ENCODE assay signal across 22 mouse cellular contexts in genomic region chr14:117990203-117990602, GRCm38 (mm10).
DNase-seq lines count a peak whose midpoint lies in the region; ATAC-seq lines count a peak whose summit lies in the region.
"Had no signal": no experiment of that assay in that cellular context is flagged by ENCODE, and none has a peak within 500 bp of the region (broad histone marks: within the 10 kb centered on the region; RNA-seq: fewer than 3 reads in every experiment).

No protein-coding gene starts in this region.

- DNase-seq in heart, adult 11 months, result peak; percentile 36
- no peak for DNase-seq in heart, postnatal 36 days
- DNase-seq in thymus, postnatal 10 days (ENCODE audit: low spot score in 2 of 2), result no peak
- no peak for DNase-seq in left cerebral cortex, postnatal 10 days (ENCODE audit: extremely low spot score in 1 of 2, low spot score in 2 of 2)
- DNase-seq: adrenal gland, adult 8-10 months; adrenal gland, postnatal 14 days; adrenal gland, postnatal 36 days; B cell, adult 2 months; cerebellum, adult 11-12 months; cerebellum, adult 2 months; cerebellum, adult 9-10 months; cerebellum, postnatal 10 days; cerebellum, postnatal 25 days; embryo, embryonic 11 days; forebrain, postnatal 0 days had no signal

- ATAC-seq in common myeloid progenitor, adult 5-6 weeks (replicated peaks; ENCODE audit: low read depth, poor library complexity, severe bottlenecking), result peak; percentile 79
- ATAC-seq in megakaryocyte, adult 5-6 weeks (ENCODE audit: poor library complexity, severe bottlenecking), result peak; percentile 72
- ATAC-seq: activated CD4-positive, CD25-positive, alpha-beta regulatory T cell, adult 4 months; CD4-positive, CD25-positive, alpha-beta regulatory T cell, adult 4 months; forebrain, embryonic 13.5 days; forebrain, embryonic 15.5 days; forebrain, postnatal 0 days; Patski had no signal

- intact Hi-C loops in heart, postnatal 36 days (cut with DNase I), result no loop called here
- intact Hi-C loops in left cerebral cortex, postnatal 10 days (cut with DNase I), result no loop called here
